Mouse (Mus musculus) forebrain, embryonic 11.5 days (tissue): ENCODE measurements around the gene Nicn1. TPM values are rescaled to one million over a fixed set of nuclear protein-coding genes. Genes with fewer than 3 reads are reported as not detected.
"Not testable (repeated sequence)": the region's sequence is repeated elsewhere in the genome, so short reads cannot be mapped to it uniquely, and the experiment has no call there.

Source experiments
- ATAC-seq: fragments of 200-750 bp; cut with Nextera tagmentation; replicated peaks from 2 replicates; pipeline ENCODE4 v1.8.0; 2017; ENCODE audit warnings: moderate TSS enrichment; ENCODE audit not compliant: low FRiP score
- DNase-seq: peaks from one replicate; pipeline ENCODE4 v3.0.0-alpha.2; 2017; ENCODE audit warnings: low spot score
- H3K27ac ChIP-seq: fragments of 300-500 bp; sonication (generic); 2 replicates; pipeline ENCODE4 v1.5.1; 2014; ENCODE audit warnings: low read depth, low read length
- H3K27me3 ChIP-seq: fragments of 300-500 bp; sonication (generic); 2 replicates; pipeline ENCODE4 v1.6.1; 2014; ENCODE audit warnings: mild to moderate bottlenecking, low read length, mixed read lengths; ENCODE audit not compliant: control insufficient read depth, insufficient read depth
- H3K36me3 ChIP-seq: fragments of 300-500 bp; sonication (generic); 2 replicates; pipeline ENCODE4 v1.6.1; 2014; ENCODE audit warnings: mild to moderate bottlenecking, low read length, moderate library complexity, mixed read lengths; ENCODE audit not compliant: control insufficient read depth, insufficient read depth
- H3K4me1 ChIP-seq: fragments of 300-500 bp; sonication (generic); replicated peaks from 2 replicates; pipeline ENCODE4 v1.6.1; 2014; ENCODE audit warnings: low read length, mixed read lengths; ENCODE audit not compliant: control insufficient read depth, insufficient read depth
- H3K4me2 ChIP-seq: fragments of 300-500 bp; sonication (generic); 2 replicates; pipeline ENCODE4 v1.6.1; 2014; ENCODE audit warnings: low read depth, mild to moderate bottlenecking, low read length, moderate library complexity, mixed read lengths; ENCODE audit not compliant: severe bottlenecking
- H3K4me3 ChIP-seq: fragments of 300-500 bp; sonication (generic); 2 replicates; pipeline ENCODE4 v1.5.1; 2014; ENCODE audit warnings: low read depth, low read length
- H3K9ac ChIP-seq: fragments of 300-500 bp; sonication (generic); 2 replicates; pipeline ENCODE4 v1.6.1; 2014; ENCODE audit warnings: low read length
- H3K9me3 ChIP-seq: fragments of 300-500 bp; sonication (generic); 2 replicates; pipeline ENCODE4 v1.6.1; 2016; ENCODE audit warnings: low read length, mixed read lengths; ENCODE audit not compliant: control insufficient read depth
- WGBS: fragments of 180-500 bp; shearing (Covaris S2); extraction: QIAGEN DNeasy Blood & Tissue Kit; methylation state at CpG from one replicate; pipeline ENCODE4 v1.1.7; 2014; 5-methylcytosine and 5-hydroxymethylcytosine counted together
- polyA plus RNA-seq: library from polyadenylated mRNA; unstranded; fragments of >200 nt; fragmentation: Nextera tagmentation; extraction: Ambion mirVana; gene quantifications from 2 replicates; pipeline ENCODE4 v1.2.1, GENCODE M21; 2014

Gene Nicn1
- polyA plus RNA-seq, 1 experiment from 2014 or later, result 46.8 TPM

DNA sequence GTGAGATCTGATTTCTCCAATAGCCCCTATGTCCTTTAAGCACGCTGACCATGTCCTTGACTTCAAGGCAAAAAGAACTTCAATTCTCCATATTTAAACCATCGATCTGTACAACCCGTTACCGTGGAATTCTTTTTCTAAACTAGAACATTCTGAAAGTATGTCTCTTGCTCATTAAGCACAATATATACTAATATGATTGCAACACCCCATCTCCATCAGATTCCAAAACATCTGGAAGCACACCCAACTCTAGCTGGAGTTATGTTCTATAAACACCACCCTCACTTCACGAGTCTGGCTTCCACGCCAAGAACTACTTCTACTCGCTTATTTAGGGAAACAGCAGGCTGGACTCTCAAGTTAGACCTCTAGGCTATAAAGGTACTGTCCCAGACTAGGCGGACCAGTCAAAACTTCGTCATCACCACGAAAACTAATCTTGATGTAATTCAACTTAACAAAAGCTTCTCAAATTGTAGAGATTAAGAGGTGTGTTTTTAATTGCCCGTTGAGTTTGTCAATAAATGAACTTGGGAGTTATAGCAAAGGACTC, 27.7 kb upstream of the Nicn1 start:
- H3K4me3 ChIP-seq, result peak overlapping the region; percentile 96
- no peaks in the 10 kb centered on the region for H3K27me3 ChIP-seq
- no peak for DNase-seq
- peak overlapping the region; percentile 92 for H3K9ac ChIP-seq
- no peak for ATAC-seq
- H3K4me1 ChIP-seq, result peaks cover 13% of the 10 kb centered on the region; the same call in 1 of the 2 replicates
- no peaks in the 10 kb centered on the region for H3K9me3 ChIP-seq
- peak overlapping the region; percentile 62 for H3K4me2 ChIP-seq
- no peaks in the 10 kb centered on the region for H3K36me3 ChIP-seq
- 45% methylated on average over 11 of the region's 11 CpGs for WGBS
- H3K27ac ChIP-seq, result peak overlapping the region; percentile 86; the same call in 1 of the 2 replicates

DNA sequence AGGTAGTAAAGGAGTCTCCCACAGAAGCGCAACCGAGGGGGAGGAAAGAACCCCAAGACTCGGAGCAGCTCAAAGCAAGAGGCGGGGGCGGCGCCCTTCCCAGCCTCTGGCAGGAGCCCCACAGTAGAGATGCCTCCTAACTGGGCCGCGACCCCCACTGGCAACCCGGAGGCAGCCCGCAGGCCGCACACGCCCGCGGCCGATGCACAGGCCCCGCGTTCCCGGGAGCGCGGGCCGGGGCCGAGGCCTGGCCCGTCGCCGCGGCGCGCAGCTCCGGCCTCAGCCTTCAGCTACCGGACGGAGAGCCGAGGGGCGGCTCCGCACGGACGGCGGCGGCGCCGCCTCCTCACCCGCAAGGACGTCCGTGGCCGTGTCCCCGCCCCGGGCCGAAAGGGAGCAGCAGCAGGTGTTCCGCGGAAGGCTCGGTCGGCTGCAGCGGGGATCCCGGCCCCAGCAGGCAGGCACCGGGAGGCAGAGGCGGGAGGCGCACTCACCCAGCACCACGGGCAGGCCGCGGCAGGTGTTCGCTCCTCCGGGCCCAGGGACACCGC, 27.0 kb upstream of the Nicn1 start:
- Histone ChIP-seq H3K27ac (peak overlapping the region; percentile 86), H3K36me3 (no peaks in the 10 kb centered on the region), H3K9me3 (no peaks in the 10 kb centered on the region), H3K9ac (peak overlapping the region; percentile 92), H3K27me3 (no peaks in the 10 kb centered on the region), H3K4me3 (peak overlapping the region; percentile 96), H3K4me2 (peak overlapping the region; percentile 62), H3K4me1 (peaks cover 13% of the 10 kb centered on the region; the same call in 1 of the 2 replicates)
- under 1% methylated on average over 61 of the region's 62 CpGs for WGBS
- DNase-seq (peak; percentile 73), ATAC-seq (peak; percentile 45)

DNA sequence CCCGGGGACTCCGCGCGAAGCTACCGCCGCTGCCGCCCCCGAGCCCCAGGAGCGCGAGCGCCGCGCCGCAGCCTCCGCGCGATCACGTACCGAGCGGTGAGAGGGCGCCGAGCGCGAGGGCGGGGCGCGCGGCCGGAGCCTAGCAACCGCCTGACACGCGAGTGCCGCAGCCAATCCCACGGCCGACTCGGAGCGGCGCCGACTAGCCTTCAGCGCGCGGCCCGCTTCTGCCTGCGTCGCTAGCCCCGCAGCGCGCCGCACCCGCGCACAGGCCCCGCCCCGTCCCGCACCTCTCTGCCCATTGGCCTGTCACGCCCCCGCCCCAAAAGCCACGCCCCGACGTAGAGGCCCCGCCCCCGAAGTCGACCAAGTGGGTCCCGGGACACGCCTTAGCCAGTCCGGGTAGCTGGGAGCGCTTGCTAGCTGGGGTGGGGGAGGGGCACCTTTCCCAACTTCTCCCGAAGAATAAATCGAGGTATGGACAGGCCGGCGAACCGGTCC, 26.5 kb upstream of the Nicn1 start, which contains the start of gene Dag1:
Gene Dag1 (minus strand): TSS at position 269 of the 501 bp plus-strand sequence.
- peak; percentile 99 for ATAC-seq
- under 1% methylated on average over 70 of the region's 71 CpGs for WGBS

DNA sequence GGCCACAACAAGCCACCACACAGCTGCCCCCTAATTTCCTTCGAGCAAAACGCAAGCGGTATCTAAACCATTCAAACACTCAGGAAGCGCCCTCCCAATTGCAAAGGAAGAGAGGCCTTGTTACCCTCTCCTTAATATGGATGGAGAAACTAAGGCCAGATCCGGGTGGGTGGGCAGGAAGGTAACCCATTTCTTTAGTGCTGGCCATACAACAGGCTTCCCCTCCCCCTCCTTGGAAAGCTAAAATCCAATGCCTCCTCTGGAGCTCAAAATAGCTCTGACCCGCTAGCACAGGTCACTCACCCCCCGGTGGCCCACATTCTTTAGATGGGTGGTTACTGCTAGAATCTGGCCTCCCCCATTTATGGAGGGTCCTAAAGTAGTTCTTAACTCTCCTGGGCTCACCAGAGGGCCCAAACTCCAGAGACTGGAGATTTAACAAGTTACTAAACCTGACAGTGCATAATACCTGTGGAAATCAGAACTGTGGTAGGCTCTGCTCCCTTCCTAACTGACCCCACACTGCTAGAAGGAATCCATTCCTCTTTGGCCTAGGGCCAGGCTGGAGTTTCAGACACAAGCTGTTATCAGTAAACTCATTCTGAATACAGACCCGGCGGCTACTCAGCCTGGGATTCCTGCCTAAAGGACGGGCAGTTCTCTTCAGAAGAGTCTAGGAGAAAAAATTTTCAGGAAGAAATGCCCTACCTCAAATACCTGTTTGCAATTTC, 25.9 kb upstream of the Nicn1 start:
- Histone ChIP-seq H3K36me3 (no peaks in the 10 kb centered on the region), H3K9me3 (no peaks in the 10 kb centered on the region), H3K4me2 (peak overlapping the region; percentile 62), H3K4me1 (peaks cover 13% of the 10 kb centered on the region; the same call in 1 of the 2 replicates), H3K27me3 (no peaks in the 10 kb centered on the region), H3K9ac (peak overlapping the region; percentile 62), H3K4me3 (peak overlapping the region; percentile 96), H3K27ac (peak overlapping the region; percentile 66)
- WGBS, result 16% methylated on average over 10 of the region's 10 CpGs
- DNase-seq (no peak), ATAC-seq (peak; percentile 1; the same call in 1 of the 2 replicates)

More for the DNA sequence above, 26.5 kb upstream of the Nicn1 start, which contains the start of gene Dag1:
- Histone ChIP-seq H3K4me1 (peaks cover 13% of the 10 kb centered on the region; the same call in 1 of the 2 replicates), H3K9me3 (no peaks in the 10 kb centered on the region), H3K4me3 (peak within 1 kb of the TSS; percentile 96), H3K9ac (peak within 1 kb of the TSS; percentile 92), H3K27ac (peak within 1 kb of the TSS; percentile 86), H3K27me3 (no peaks in the 10 kb centered on the region), H3K36me3 (no peaks in the 10 kb centered on the region), H3K4me2 (peak within 1 kb of the TSS; percentile 62)
- DNase-seq, result peak; percentile 100

DNA sequence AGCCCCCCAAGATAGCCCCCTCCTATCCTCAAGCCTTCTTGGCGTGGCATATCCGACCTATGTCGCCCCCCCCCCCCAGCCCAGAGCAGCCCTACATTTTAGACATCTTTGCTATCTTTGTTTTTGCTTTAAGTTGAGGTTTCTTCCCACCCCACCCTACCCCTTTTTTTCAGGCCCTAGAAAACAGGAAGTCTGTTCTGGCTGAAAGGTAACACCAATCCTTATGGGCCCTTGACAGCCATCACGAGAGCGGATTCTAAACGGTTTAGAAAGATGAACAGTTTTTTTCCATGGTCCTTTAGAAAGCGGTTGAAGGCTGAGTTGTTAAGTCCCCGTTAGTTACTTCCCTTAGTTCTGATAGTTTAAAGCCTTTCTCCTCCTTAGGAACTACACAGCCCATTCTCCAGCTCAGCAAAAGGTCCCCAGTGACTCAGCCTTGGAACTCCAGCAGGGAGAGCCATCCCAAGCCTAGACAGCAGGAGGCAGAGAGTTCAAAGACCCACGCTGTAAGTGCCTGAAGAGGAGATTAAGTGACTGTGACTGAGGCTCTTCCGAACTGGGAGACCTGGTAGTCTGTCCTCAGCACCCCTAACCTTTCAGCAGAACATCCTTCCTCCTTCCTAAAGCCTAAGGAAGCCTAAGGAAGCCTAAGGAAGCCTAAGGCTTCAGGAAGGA, 23.8 kb upstream of the Nicn1 start:
- WGBS, result 69% methylated on average over 10 of the region's 10 CpGs
- Histone ChIP-seq H3K4me3 (no peak overlapping the region), H3K36me3 (no peaks in the 10 kb centered on the region), H3K9ac (no peak overlapping the region), H3K9me3 (no peaks in the 10 kb centered on the region), H3K4me2 (no peak overlapping the region), H3K27me3 (no peaks in the 10 kb centered on the region), H3K4me1 (peaks cover 13% of the 10 kb centered on the region; the same call in 1 of the 2 replicates), H3K27ac (no peak overlapping the region)
- no peak for ATAC-seq
- no peak for DNase-seq

DNA sequence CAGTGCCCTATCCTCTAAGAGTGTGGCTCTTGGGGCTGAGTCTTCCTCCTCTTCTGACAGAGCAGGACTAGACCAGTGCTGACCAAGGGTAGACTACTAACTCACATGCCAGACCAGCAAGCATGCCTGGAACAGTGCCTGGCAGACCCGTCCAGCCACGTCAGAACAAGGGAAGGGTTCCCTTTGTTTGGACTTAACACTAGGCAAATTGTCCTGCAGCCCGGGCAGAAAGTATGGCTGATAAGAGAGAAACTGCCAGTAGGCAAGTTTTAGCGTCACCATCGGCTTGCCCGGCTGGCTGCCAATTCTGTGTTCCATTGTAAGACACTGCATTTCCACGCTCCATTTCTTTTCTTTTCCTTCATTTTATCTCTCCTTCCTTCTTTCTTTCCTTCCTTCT, 22.5 kb upstream of the Nicn1 start:
- ATAC-seq (no peak), DNase-seq (no peak)
- Histone ChIP-seq H3K4me3 (no peak overlapping the region), H3K4me2 (no peak overlapping the region), H3K36me3 (no peaks in the 10 kb centered on the region), H3K9ac (no peak overlapping the region), H3K27ac (no peak overlapping the region), H3K9me3 (no peaks in the 10 kb centered on the region), H3K4me1 (peaks cover 7% of the 10 kb centered on the region; the same call in 1 of the 2 replicates), H3K27me3 (no peaks in the 10 kb centered on the region)
- 90% methylated on average over 7 of the region's 7 CpGs for WGBS

DNA sequence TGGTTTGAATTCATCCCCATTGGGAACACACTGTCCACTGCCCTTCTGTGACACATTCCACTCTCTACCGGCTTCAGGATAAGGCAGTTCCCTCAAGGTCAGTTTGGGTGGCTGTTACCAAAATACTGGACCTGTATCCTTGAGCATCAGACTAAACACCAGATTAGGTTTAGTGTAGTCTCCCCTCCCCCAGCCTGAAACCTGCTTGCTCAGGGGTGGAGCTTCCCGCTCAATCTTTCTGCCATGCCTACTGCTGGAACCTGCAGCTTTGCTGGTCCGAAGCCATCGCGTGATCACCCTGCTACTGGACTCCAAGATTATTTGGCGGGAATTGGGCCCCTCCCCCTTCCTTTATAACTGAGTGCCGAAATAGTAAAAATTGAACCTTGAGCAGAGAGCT, 21.5 kb upstream of the Nicn1 start:
- not testable (repeated sequence) for H3K27ac ChIP-seq, H3K27me3 ChIP-seq, H3K4me1 ChIP-seq, H3K9ac ChIP-seq, H3K9me3 ChIP-seq, DNase-seq, H3K36me3 ChIP-seq, H3K4me2 ChIP-seq, H3K4me3 ChIP-seq, ATAC-seq
- 94% methylated on average over 6 of the region's 7 CpGs for WGBS

DNA sequence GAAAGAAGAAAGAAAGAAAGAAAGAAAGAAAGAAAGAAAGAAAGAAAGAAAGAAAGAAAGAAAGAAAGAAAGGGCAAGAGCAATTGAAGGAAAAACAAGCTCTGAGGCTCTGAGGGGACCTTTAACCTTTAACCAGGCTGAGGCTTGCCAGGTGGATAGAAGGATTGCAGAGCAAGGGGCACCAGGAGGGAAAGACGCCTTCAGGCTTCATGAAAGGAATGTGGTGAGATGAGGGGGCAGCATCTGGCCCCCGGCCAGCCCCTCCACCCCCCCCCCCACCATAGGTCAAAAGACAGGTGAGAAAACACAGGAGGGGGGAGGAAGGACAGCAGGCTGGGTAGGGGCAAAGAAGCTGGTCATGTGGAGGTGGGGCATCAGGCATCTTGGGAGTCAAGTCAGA, 18.3 kb upstream of the Nicn1 start:
- WGBS, result 45% methylated on average over 2 of the region's 2 CpGs
- ATAC-seq, result no peak
- H3K27ac ChIP-seq, result no peak overlapping the region

More for the DNA sequence above, 18.3 kb upstream of the Nicn1 start:
- no peaks in the 10 kb centered on the region for H3K9me3 ChIP-seq
- H3K4me3 ChIP-seq, result no peak overlapping the region
- no peaks in the 10 kb centered on the region for H3K27me3 ChIP-seq
- no peak for DNase-seq
- no peaks in the 10 kb centered on the region for H3K36me3 ChIP-seq
- H3K9ac ChIP-seq, result no peak overlapping the region
- H3K4me2 ChIP-seq, result no peak overlapping the region
- no peaks in the 10 kb centered on the region for H3K4me1 ChIP-seq
